Mouse (Mus musculus) lung, adult 2 months (tissue): Measurements from ENCODE around the gene Tlr5.

Experiments
- CTCF ChIP-seq: fragments of 200-500 bp; IDR thresholded peaks from 2 replicates; pipeline ENCODE4 v1.5.1; 2011; ENCODE audit warnings: mild to moderate bottlenecking, low read length, control low read depth; ENCODE audit not compliant: insufficient read depth
- POLR2A ChIP-seq: fragments of 200-500 bp; IDR thresholded peaks from 2 replicates; pipeline ENCODE4 v1.6.1; 2011; ENCODE audit warnings: low read depth, mild to moderate bottlenecking, control low read depth, low read length, borderline replicate concordance; ENCODE audit errors: extremely low read depth

DNA sequence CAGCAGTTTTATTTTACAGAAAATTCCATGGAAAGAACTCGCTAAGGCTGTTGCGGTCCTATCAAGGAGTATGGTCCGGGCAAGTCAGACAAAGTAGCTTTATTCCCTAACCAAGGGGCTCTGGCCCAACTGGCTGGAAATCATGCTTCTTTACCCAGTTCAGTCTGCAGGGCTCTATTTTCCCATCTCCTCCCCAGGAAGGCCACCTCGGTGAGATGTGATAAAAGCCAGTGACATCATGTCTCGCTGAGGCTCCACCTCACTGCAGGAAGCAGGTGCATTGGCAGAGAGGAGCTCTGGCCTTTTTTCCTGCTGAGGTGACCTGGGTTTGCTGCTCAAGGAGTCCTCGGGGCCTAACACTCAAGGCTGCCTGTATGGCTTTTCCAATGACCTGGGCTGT is 26.1 kb downstream of the Tlr5 start:
- no peak for TF ChIP-seq CTCF
- TF ChIP-seq POLR2A, result no peak
